Mouse (Mus musculus): ENCODE data around the gene Hmx1. TPM values are rescaled to one million over a fixed set of nuclear protein-coding genes. Genes with fewer than 3 reads are reported as not detected.
A peak's percentile ranks its signal among the peaks of the same experiment; 100 is the strongest.

Hmx1 gene
- polyA plus RNA-seq, 1 experiment from 2014 or later, result 8.5 TPM

- Histone ChIP-seq H3K4me1 (ENCODE audit: control insufficient read depth, insufficient read depth, low read length) (peaks cover 4% of the 10 kb centered on the region; the same call in 1 of the 2 replicates), H3K9me3 (ENCODE audit: control insufficient read depth, low read length) (no peaks in the 10 kb centered on the region), H3K27me3 (ENCODE audit: control insufficient read depth, insufficient read depth, low read length) (peaks cover 9% of the 10 kb centered on the region; the same call in 1 of the 2 replicates), H3K4me2 (ENCODE audit: low read depth) (no peak overlapping the region), H3K9ac (ENCODE audit: low read length) (no peak overlapping the region), H3K27ac (ENCODE audit: low read depth, low read length) (no peak overlapping the region), H3K4me3 (ENCODE audit: low read depth, low read length) (no peak overlapping the region), H3K36me3 (ENCODE audit: control insufficient read depth, insufficient read depth, low read length) (no peaks in the 10 kb centered on the region)
- 38% methylated on average over 12 of the region's 12 CpGs for WGBS
- ATAC-seq (ENCODE audit: insufficient read depth, low FRiP score, low TSS enrichment), result no peak
- no peak for DNase-seq (ENCODE audit: low spot score)
These were observed 23.9 kb downstream of the Hmx1 start for GRCm38 (mm10) chr5:35412833-35413232.

- no peak overlapping the region for H3K9ac ChIP-seq (ENCODE audit: low read length)
- DNase-seq (ENCODE audit: low spot score), result no peak
These were observed 28.8 kb downstream of the Hmx1 start for GRCm38 (mm10) chr5:35417707-35418106.

DNA sequence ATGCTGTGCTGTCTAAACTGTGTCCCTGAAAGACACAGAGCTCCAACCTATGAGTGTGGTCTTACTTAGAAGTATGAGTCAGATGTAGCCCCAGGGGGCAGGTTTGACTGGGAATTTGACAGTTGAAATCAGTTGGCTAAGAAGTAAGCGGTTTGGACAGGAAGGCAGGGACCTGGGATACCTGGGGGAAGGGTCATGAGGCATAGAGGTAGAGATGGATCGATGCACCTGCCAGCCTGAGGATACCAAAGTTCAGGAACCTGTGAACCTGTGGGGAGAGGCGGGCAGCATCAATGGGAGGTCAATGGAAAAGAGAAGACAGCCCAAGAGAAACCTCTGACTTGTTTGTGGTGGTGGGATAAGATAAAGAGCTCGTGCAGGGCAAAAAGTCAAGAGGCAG lies 32.7 kb downstream of the Hmx1 start:
- WGBS, result 85% methylated on average over 4 of the region's 4 CpGs
- Histone ChIP-seq H3K4me3 (ENCODE audit: low read depth, low read length) (no peak overlapping the region), H3K9me3 (ENCODE audit: control insufficient read depth, low read length) (no peaks in the 10 kb centered on the region), H3K27ac (ENCODE audit: low read depth, low read length) (no peak overlapping the region), H3K4me2 (ENCODE audit: low read depth) (no peak overlapping the region), H3K27me3 (ENCODE audit: control insufficient read depth, insufficient read depth, low read length) (0 out of 2 replicates have a peak, but pooled peaks cover 3% of the 10 kb centered on the region), H3K36me3 (ENCODE audit: control insufficient read depth, insufficient read depth, low read length) (no peaks in the 10 kb centered on the region), H3K9ac (ENCODE audit: low read length) (no peak overlapping the region), H3K4me1 (ENCODE audit: control insufficient read depth, insufficient read depth, low read length) (peaks cover 6% of the 10 kb centered on the region; the same call in 1 of the 2 replicates)
- DNase-seq (ENCODE audit: low spot score) (no peak), ATAC-seq (ENCODE audit: insufficient read depth, low FRiP score, low TSS enrichment) (no peak)

More at GRCm38 (mm10) chr5:35417707-35418106, 28.8 kb downstream of the Hmx1 start:
- Histone ChIP-seq H3K36me3 (ENCODE audit: control insufficient read depth, insufficient read depth, low read length) (no peaks in the 10 kb centered on the region), H3K4me3 (ENCODE audit: low read depth, low read length) (no peak overlapping the region), H3K4me2 (ENCODE audit: low read depth) (no peak overlapping the region), H3K27me3 (ENCODE audit: control insufficient read depth, insufficient read depth, low read length) (peaks cover 12% of the 10 kb centered on the region; the same call in 1 of the 2 replicates), H3K4me1 (ENCODE audit: control insufficient read depth, insufficient read depth, low read length) (peaks cover 4% of the 10 kb centered on the region; the same call in 1 of the 2 replicates), H3K27ac (ENCODE audit: low read depth, low read length) (no peak overlapping the region), H3K9me3 (ENCODE audit: control insufficient read depth, low read length) (no peaks in the 10 kb centered on the region)
- no peak for ATAC-seq (ENCODE audit: insufficient read depth, low FRiP score, low TSS enrichment)
- whole genome bisulfite sequencing, result 22% methylated on average over 7 of the region's 7 CpGs

DNA sequence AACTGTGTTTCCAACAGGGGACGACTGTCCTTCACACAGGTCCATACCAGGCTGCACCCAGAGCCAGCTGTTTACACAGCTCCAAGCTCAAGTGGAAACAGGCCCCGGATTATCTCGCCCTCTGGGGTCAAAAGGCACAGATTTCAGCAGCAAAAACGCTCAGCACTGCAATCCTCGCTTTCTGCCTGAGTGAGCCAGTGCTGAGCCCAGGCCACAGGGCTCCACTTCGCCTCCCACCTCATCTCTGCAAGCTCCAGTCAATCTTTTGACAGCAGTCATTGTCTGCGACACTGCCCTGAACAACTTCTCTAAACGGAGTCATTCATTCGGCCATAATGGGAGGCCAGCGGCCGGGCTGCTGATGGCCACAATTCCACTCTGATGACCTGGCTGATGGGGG lies 36.3 kb downstream of the Hmx1 start:
- no peak overlapping the region for H3K4me3 ChIP-seq (ENCODE audit: low read depth, low read length)

DNA sequence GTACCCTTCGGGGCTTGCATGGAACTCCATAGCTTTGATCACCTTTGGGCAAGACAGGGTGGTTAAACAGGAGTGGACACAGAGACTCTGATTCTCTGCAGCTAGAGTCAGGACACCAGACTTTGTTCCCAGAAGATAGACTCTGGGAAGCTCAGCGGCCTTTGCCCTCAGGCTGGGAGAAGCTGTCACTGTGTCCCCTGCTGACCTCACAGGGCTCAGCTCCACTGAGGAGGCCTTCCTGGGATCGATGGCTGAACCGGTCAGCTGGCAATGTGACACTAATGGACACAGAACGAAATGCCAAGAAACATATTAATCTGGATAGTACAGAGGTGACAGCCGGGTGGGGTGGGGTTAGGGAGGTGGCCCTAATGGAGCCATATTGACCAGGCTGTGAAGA lies 39.0 kb downstream of the Hmx1 start:
- Histone ChIP-seq H3K4me1 (ENCODE audit: control insufficient read depth, insufficient read depth, low read length) (0 out of 2 replicates have a peak, but pooled peaks cover 2% of the 10 kb centered on the region), H3K9ac (ENCODE audit: low read length) (no peak overlapping the region), H3K27ac (ENCODE audit: low read depth, low read length) (no peak overlapping the region), H3K9me3 (ENCODE audit: control insufficient read depth, low read length) (no peaks in the 10 kb centered on the region), H3K4me3 (ENCODE audit: low read depth, low read length) (no peak overlapping the region), H3K4me2 (ENCODE audit: low read depth) (no peak overlapping the region), H3K27me3 (ENCODE audit: control insufficient read depth, insufficient read depth, low read length) (no peaks in the 10 kb centered on the region), H3K36me3 (ENCODE audit: control insufficient read depth, insufficient read depth, low read length) (no peaks in the 10 kb centered on the region)
- no peak for DNase-seq (ENCODE audit: low spot score)
- WGBS, result 69% methylated on average over 6 of the region's 6 CpGs
- ATAC-seq (ENCODE audit: insufficient read depth, low FRiP score, low TSS enrichment), result no peak

More for the DNA sequence above, 36.3 kb downstream of the Hmx1 start:
- Histone ChIP-seq H3K4me2 (ENCODE audit: low read depth) (no peak overlapping the region), H3K27me3 (ENCODE audit: control insufficient read depth, insufficient read depth, low read length) (no peaks in the 10 kb centered on the region), H3K9me3 (ENCODE audit: control insufficient read depth, low read length) (no peaks in the 10 kb centered on the region), H3K4me1 (ENCODE audit: control insufficient read depth, insufficient read depth, low read length) (0 out of 2 replicates have a peak, but pooled peaks cover 2% of the 10 kb centered on the region), H3K27ac (ENCODE audit: low read depth, low read length) (no peak overlapping the region), H3K9ac (ENCODE audit: low read length) (no peak overlapping the region), H3K36me3 (ENCODE audit: control insufficient read depth, insufficient read depth, low read length) (no peaks in the 10 kb centered on the region)
- DNase-seq (ENCODE audit: low spot score), result peak; percentile 44
- WGBS, result 10% methylated on average over 11 of the region's 11 CpGs
- ATAC-seq (ENCODE audit: insufficient read depth, low FRiP score, low TSS enrichment), result no peak

DNA sequence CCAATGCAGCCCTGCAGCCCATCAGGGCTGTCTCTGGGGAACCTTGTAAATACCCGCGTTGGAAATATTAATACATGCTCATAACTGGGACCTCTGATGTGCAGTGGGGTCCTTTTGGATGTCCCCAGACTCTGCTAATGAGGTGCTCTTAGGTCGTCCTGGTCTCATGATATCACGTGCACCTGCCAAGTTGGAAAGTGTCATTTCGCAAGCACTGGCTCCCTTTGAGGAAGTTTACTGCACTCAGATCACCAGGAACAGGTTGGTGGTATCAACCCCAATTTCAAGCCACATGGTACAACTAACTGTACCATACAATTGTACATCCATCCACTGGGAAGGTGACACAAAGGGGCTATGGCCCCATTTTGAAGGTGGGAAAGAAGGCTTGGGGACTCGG lies 39.5 kb downstream of the Hmx1 start:
- Histone ChIP-seq H3K4me3 (ENCODE audit: low read depth, low read length) (no peak overlapping the region), H3K27me3 (ENCODE audit: control insufficient read depth, insufficient read depth, low read length) (no peaks in the 10 kb centered on the region), H3K9ac (ENCODE audit: low read length) (no peak overlapping the region), H3K4me1 (ENCODE audit: control insufficient read depth, insufficient read depth, low read length) (0 out of 2 replicates have a peak, but pooled peaks cover 2% of the 10 kb centered on the region), H3K4me2 (ENCODE audit: low read depth) (no peak overlapping the region), H3K27ac (ENCODE audit: low read depth, low read length) (no peak overlapping the region), H3K9me3 (ENCODE audit: control insufficient read depth, low read length) (no peaks in the 10 kb centered on the region), H3K36me3 (ENCODE audit: control insufficient read depth, insufficient read depth, low read length) (no peaks in the 10 kb centered on the region)
- 86% methylated on average over 6 of the region's 6 CpGs for WGBS
- DNase-seq (ENCODE audit: low spot score), result no peak
- ATAC-seq (ENCODE audit: insufficient read depth, low FRiP score, low TSS enrichment), result no peak

DNA sequence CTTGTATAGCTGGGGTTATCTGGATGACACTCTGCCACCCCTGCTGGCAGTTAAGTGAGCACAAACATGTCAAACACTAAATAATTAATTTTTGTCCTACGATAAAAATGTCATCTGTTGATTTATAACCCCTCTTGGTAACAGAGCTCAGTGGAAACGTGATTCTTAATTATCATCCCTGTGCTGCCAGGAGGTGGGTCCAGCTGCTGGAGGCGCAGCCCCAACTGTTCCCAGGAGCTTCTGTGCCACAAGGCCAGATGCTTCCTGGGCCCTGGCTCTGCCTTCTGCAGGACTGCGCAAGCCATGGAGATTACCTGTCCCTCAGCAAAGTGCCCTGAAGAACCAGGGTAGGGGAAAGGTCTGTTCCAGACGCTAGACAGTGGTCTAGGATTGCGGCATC lies 43.2 kb downstream of the Hmx1 start:
- no peaks in the 10 kb centered on the region for H3K9me3 ChIP-seq (ENCODE audit: control insufficient read depth, low read length)
- no peak overlapping the region for H3K27ac ChIP-seq (ENCODE audit: low read depth, low read length)
- H3K27me3 ChIP-seq (ENCODE audit: control insufficient read depth, insufficient read depth, low read length), result no peaks in the 10 kb centered on the region
- WGBS, result 69% methylated on average over 6 of the region's 6 CpGs
- H3K4me3 ChIP-seq (ENCODE audit: low read depth, low read length), result no peak overlapping the region
- H3K36me3 ChIP-seq (ENCODE audit: control insufficient read depth, insufficient read depth, low read length), result no peaks in the 10 kb centered on the region
- DNase-seq (ENCODE audit: low spot score) (no peak), ATAC-seq (ENCODE audit: insufficient read depth, low FRiP score, low TSS enrichment) (no peak)
- no peaks in the 10 kb centered on the region for H3K4me1 ChIP-seq (ENCODE audit: control insufficient read depth, insufficient read depth, low read length)
- H3K4me2 ChIP-seq (ENCODE audit: low read depth), result no peak overlapping the region
- no peak overlapping the region for H3K9ac ChIP-seq (ENCODE audit: low read length)

GRCm38 (mm10) chr5:35434038-35434437 lies 45.1 kb downstream of the Hmx1 start:
- H3K4me1 ChIP-seq (ENCODE audit: control insufficient read depth, insufficient read depth, low read length), result no peaks in the 10 kb centered on the region

DNA sequence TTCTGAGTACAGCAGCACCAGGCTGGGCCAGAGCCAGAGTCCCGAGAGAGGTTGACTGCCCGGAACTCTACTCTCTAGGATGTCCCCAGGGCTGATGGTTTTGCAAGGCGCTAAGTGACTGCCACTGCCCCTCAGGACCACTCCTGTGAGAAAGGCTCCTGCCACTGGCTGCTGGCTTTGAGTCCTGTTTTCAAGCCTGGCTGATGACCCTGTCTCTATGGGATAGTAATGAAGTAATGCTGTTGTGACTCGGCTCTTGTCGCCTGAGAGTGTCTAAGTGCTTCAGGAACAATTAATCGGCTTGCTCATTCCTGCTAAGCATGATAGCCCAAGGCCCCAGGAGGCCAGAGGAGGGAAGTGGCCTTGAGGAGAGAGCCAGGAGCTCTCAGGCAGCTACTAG lies 45.8 kb downstream of the Hmx1 start:
- Histone ChIP-seq H3K9me3 (ENCODE audit: control insufficient read depth, low read length) (0 out of 2 replicates have a peak, but pooled peaks cover 4% of the 10 kb centered on the region), H3K9ac (ENCODE audit: low read length) (no peak overlapping the region), H3K27ac (ENCODE audit: low read depth, low read length) (no peak overlapping the region), H3K4me1 (ENCODE audit: control insufficient read depth, insufficient read depth, low read length) (no peaks in the 10 kb centered on the region), H3K4me3 (ENCODE audit: low read depth, low read length) (no peak overlapping the region), H3K36me3 (ENCODE audit: control insufficient read depth, insufficient read depth, low read length) (no peaks in the 10 kb centered on the region), H3K27me3 (ENCODE audit: control insufficient read depth, insufficient read depth, low read length) (no peaks in the 10 kb centered on the region), H3K4me2 (ENCODE audit: low read depth) (no peak overlapping the region)
- ATAC-seq (ENCODE audit: insufficient read depth, low FRiP score, low TSS enrichment), result no peak
- no peak for DNase-seq (ENCODE audit: low spot score)
- WGBS, result 61% methylated on average over 6 of the region's 6 CpGs

More at GRCm38 (mm10) chr5:35434038-35434437, 45.1 kb downstream of the Hmx1 start:
- DNase-seq (ENCODE audit: low spot score) (no peak), ATAC-seq (ENCODE audit: insufficient read depth, low FRiP score, low TSS enrichment) (no peak)
- Histone ChIP-seq H3K9ac (ENCODE audit: low read length) (no peak overlapping the region), H3K4me2 (ENCODE audit: low read depth) (no peak overlapping the region), H3K27me3 (ENCODE audit: control insufficient read depth, insufficient read depth, low read length) (no peaks in the 10 kb centered on the region), H3K36me3 (ENCODE audit: control insufficient read depth, insufficient read depth, low read length) (no peaks in the 10 kb centered on the region), H3K4me3 (ENCODE audit: low read depth, low read length) (no peak overlapping the region), H3K9me3 (ENCODE audit: control insufficient read depth, low read length) (0 out of 2 replicates have a peak, but pooled peaks cover 4% of the 10 kb centered on the region), H3K27ac (ENCODE audit: low read depth, low read length) (no peak overlapping the region)
- 48% methylated on average over 5 of the region's 5 CpGs for WGBS

Data from neural tube, embryonic 11.5 days (tissue).